Mouse (Mus musculus) small intestine, adult 2 months (tissue): ENCODE measurements around the gene Slc39a3.

ENCODE experiments used
- CTCF ChIP-seq: fragments of 200-500 bp; IDR thresholded peaks from 2 replicates; pipeline ENCODE4 v1.5.1; 2012; ENCODE audit warnings: low read depth, mild to moderate bottlenecking, control low read depth, inconsistent platforms, low read length, moderate library complexity, mixed read lengths; ENCODE audit not compliant: insufficient replicate concordance, insufficient read length; ENCODE audit errors: extremely low read depth
- POLR2A ChIP-seq: fragments of 200-500 bp; IDR thresholded peaks from 2 replicates; pipeline ENCODE4 v1.6.1; 2012; ENCODE audit warnings: low read depth, mild to moderate bottlenecking, control low read depth, inconsistent platforms, low read length, moderate library complexity

- no peak for TF ChIP-seq POLR2A
- peak; percentile 73 for TF ChIP-seq CTCF
These were observed 37.6 kb downstream of the Slc39a3 start for GRCm38 (mm10) chr10:80999362-81000196.
